Mouse (Mus musculus): Measurements from ENCODE around the gene Clmp.

- TF ChIP-seq CTCF (IDR thresholded peaks at IDR 0.05; ENCODE audit: control insufficient read depth, insufficient read depth, insufficient replicate concordance, low read depth, low read length) (no peak), POLR2A (IDR thresholded peaks at IDR 0.05; ENCODE audit: control insufficient read depth, low read depth, low read length) (no peak)
Observed at GRCm38 (mm10) chr9:40641318-40641717, 44.4 kb upstream of the Clmp start.
